Mouse (Mus musculus) ES-Bruce4 (cell line): ENCODE data around the gene Lxn.

Experiments used
- CTCF ChIP-seq: IDR thresholded peaks from one replicate; pipeline ENCODE4 v1.8.1; 2011; ENCODE audit warnings: low read depth, low read length
- EP300 ChIP-seq: IDR thresholded peaks from 2 replicates; pipeline ENCODE4 v1.6.1; 2011; ENCODE audit warnings: low read depth, low read length; ENCODE audit not compliant: insufficient read depth

DNA sequence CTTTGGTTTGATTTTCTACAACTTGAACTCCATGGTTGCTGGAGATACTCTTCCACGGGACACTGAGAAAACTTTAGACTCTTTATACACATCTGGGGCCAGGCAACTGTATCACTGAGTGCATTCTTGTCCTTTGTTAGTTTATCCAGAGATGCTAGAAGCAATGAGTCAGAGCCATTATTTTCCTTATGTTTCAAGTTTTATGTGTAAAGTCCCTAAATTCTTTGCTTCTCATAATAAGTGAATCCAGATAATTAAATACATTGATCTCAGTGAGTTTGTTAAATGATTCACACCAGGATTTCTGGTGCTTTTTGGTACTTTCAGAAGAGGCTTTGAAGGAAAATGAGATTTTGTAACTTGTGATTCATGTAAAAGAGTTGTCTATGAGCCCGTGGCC, 41.6 kb upstream of the Lxn start:
- TF ChIP-seq CTCF (no peak), EP300 (no peak)
